Mouse (Mus musculus) hindbrain, embryonic 13.5 days (tissue): ENCODE data around the gene Cfap97d2. TPM values are rescaled to one million over a fixed set of nuclear protein-coding genes. Genes with fewer than 3 reads are reported as not detected.

Experiments
- ATAC-seq: fragments of 200-750 bp; cut with Nextera tagmentation; 2 replicates; pipeline ENCODE4 v1.8.0; 2017; ENCODE audit warnings: moderate TSS enrichment; ENCODE audit not compliant: low FRiP score
- H3K27ac ChIP-seq: fragments of 300-500 bp; sonication (generic); 2 replicates; pipeline ENCODE4 v1.5.1; 2015; ENCODE audit warnings: inconsistent platforms, mild to moderate bottlenecking, moderate library complexity
- H3K27me3 ChIP-seq: fragments of 300-500 bp; sonication (generic); 2 replicates; pipeline ENCODE4 v1.6.1; 2015; ENCODE audit warnings: mild to moderate bottlenecking, inconsistent platforms
- H3K36me3 ChIP-seq: fragments of 300-500 bp; sonication (generic); 2 replicates; pipeline ENCODE4 v1.6.1; 2015; ENCODE audit warnings: mild to moderate bottlenecking, inconsistent platforms
- H3K4me1 ChIP-seq: fragments of 300-500 bp; sonication (generic); replicated peaks from 2 replicates; pipeline ENCODE4 v1.6.1; 2015; ENCODE audit warnings: inconsistent platforms
- H3K4me2 ChIP-seq: fragments of 300-500 bp; sonication (generic); 2 replicates; pipeline ENCODE4 v1.6.1; 2015; ENCODE audit warnings: inconsistent platforms, mild to moderate bottlenecking, moderate library complexity
- H3K4me3 ChIP-seq: fragments of 300-500 bp; sonication (generic); 2 replicates; pipeline ENCODE4 v1.5.1; 2015; ENCODE audit warnings: mild to moderate bottlenecking, inconsistent platforms
- H3K9ac ChIP-seq: fragments of 300-500 bp; sonication (generic); 2 replicates; pipeline ENCODE4 v1.6.1; 2015; ENCODE audit warnings: mild to moderate bottlenecking, inconsistent platforms
- H3K9me3 ChIP-seq: fragments of 300-500 bp; sonication (generic); 2 replicates; pipeline ENCODE4 v1.6.1; 2016; ENCODE audit warnings: inconsistent platforms
- WGBS: fragments of 180-500 bp; shearing (Covaris S2); methylation state at CpG from one replicate; pipeline ENCODE4 v1.1.7; 2015; 5-methylcytosine and 5-hydroxymethylcytosine counted together
- polyA plus RNA-seq: library from polyadenylated mRNA; unstranded; fragments of >200 nt; fragmentation: Nextera tagmentation; extraction: Ambion mirVana; gene quantifications from 2 replicates; pipeline ENCODE4 v1.2.1, GENCODE M21; 2015

Cfap97d2 gene
- polyA plus RNA-seq, 1 experiment from 2014 or later, result 2.8 TPM

DNA sequence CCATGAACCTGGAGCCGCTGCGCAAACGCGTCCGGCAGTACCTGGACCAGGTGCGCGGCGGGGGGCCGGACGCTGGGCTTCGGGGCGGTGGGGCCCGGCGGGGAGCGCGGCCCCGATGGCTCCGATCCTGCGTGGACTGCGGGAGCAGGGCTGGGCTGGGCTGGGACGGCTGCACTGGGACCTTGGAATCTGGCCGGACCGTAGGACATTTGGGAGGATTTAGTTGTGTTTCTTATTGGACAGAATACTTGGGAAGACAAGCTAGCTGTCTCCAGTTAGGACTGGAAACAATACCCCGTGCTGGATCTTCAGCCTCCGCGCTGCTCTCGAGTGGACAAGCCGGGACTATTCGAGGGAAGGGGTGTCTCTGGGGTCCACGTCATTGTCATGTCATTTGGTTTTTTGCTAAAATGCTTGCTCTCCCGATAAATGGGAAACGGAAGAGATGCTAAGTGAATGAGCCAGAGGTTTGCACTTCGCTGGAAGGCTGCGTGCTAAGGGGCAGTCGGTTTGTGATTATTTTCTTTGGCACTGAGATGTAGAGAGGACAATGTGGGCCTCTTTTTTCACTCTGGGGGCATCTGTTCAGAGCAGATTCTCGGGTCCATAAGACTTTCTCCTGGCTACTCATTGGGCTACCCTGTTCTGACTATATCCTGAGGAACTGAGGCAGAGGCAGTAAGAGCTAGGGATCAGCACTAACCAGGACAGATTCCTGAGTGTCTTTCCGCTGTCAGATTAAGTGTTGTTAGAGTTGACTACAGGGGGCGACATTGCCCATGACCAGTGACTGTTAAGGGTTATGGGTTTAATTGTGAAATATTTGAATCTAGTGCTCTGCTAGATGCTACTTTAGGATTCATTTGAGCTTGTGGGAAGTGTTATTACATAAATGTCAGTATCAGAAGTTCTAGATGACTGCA lies 52.4 kb downstream of the Cfap97d2 start:
- WGBS, result 1% methylated on average over 34 of the region's 38 CpGs
- H3K9ac ChIP-seq, result peak overlapping the region; percentile 94
- peak; percentile 11 for ATAC-seq
- peak overlapping the region; percentile 99 for H3K4me3 ChIP-seq
- peaks cover 24% of the 10 kb centered on the region for H3K36me3 ChIP-seq
- peaks cover 28% of the 10 kb centered on the region for H3K4me1 ChIP-seq
- H3K4me2 ChIP-seq, result peak overlapping the region; percentile 71
- peaks cover 3% of the 10 kb centered on the region; the same call in 1 of the 2 replicates for H3K27me3 ChIP-seq
- H3K27ac ChIP-seq, result peak overlapping the region; percentile 81
- no peaks in the 10 kb centered on the region for H3K9me3 ChIP-seq

DNA sequence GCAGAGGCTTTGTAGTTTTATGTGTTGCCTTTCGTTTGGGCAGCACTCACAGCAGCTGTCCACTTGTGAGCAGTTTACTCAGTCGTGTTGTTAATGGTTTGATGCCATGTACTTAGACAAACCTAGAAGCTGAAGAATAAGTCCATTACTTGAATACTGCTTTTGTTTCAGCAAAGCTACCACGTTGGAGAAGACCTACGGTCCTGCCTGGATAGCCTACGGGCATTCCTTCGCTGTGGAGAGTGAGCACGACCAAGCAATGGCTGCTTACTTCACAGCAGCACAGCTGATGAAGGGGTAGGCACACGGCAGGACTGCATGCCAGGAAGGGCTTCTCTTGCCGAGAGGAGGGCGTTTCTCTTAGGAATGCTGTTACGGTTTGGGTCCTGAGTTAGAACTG lies 63.5 kb downstream of the Cfap97d2 start:
- Histone ChIP-seq H3K36me3 (peaks cover 89% of the 10 kb centered on the region), H3K4me2 (no peak overlapping the region)
- ATAC-seq, result no peak

DNA sequence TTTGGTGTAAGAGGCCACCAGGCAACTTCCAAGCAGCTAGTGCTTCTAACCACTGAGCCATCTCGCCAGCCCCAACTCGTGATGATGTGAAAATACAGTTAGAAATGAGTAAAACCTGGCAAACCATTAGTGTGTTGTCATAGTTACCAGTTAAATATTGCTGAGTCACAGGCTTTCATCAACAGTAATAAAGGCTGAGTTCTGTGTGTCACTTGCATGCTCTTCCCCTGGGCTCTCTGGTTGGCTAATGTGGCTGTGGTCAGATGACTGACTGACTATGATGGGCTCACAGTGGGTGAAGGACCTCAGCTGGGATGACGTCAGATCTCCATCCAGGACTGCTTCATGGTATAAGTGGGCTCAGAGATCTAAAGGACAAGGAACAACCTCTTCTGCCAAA lies 74.8 kb downstream of the Cfap97d2 start:
- WGBS, result 88% methylated on average over 3 of the region's 3 CpGs
- Histone ChIP-seq H3K9ac (no peak overlapping the region), H3K36me3 (peaks cover 62% of the 10 kb centered on the region), H3K4me2 (no peak overlapping the region), H3K27ac (no peak overlapping the region), H3K4me1 (peaks cover 11% of the 10 kb centered on the region), H3K9me3 (no peaks in the 10 kb centered on the region), H3K4me3 (no peak overlapping the region), H3K27me3 (no peaks in the 10 kb centered on the region)
- no peak for ATAC-seq

More for the DNA sequence above, 63.5 kb downstream of the Cfap97d2 start:
- Histone ChIP-seq H3K9ac (no peak overlapping the region), H3K27me3 (no peaks in the 10 kb centered on the region), H3K4me3 (no peak overlapping the region), H3K4me1 (no peaks in the 10 kb centered on the region), H3K9me3 (no peaks in the 10 kb centered on the region), H3K27ac (no peak overlapping the region)
- 88% methylated on average over 11 of the region's 11 CpGs for WGBS

DNA sequence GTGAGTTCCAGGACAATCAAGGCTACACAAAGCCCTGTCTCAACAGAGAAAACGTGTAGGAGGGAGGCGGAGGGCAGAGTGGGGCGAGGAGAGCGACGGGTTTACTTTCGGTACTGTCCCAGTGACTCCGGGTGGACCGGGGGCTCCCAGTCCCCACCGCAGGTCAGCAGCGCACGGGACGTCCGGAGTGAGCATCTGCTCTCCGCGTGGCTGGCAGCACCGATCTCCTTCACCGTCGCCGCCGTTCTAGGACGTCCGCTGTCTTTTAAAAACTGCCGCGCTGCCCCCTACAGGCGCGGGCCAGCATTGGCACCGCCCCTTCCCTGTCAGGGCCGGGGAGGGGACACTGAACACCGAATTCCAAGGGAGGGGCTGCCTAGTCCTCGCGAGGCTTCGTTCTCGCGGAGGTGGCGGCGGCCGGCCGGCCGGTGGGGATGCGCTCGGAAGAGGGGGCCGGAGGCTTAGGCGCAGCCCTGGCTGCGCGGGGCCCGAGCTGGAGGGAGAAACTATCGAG lies 79.6 kb downstream of the Cfap97d2 start, which contains the start of gene Upf3a:
TSS of gene Upf3a (plus strand) at position 366 of the 514 bp plus-strand sequence.
- peak; percentile 96 for ATAC-seq
- under 1% methylated on average over 47 of the region's 47 CpGs for WGBS
- Histone ChIP-seq H3K36me3 (peaks cover 44% of the 10 kb centered on the region), H3K27ac (peak within 1 kb of the TSS; percentile 99), H3K4me3 (peak within 1 kb of the TSS; percentile 61), H3K4me1 (peaks cover 19% of the 10 kb centered on the region), H3K4me2 (peak within 1 kb of the TSS; percentile 81), H3K9ac (peak within 1 kb of the TSS; percentile 87), H3K27me3 (no peaks in the 10 kb centered on the region), H3K9me3 (no peaks in the 10 kb centered on the region)

DNA sequence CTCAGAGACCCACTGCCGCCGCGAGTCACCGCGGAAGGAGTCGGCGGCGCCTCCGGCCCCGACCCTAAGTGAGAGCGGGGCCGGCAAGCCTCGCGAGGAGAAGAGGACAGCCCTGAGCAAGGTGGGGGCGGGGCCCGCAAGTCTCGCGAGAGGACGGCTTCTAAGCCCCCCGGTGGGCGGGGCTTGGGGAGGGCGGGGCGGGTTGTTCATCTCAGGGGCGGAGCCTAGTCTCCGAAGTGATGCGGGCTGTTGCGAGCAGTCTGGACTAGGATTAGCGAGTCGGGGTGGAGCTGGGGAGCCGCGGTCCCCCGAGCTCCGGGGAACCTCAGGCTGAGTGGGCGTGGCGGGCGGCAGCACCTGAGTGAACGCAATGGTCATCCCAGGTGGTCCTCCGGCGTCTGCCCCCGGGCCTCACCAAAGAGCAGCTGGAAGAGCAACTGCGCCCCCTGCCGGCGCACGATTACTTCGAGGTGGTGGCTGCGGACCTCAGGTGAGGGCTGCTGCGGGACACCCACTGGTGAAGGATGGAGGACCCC lies 80.1 kb downstream of the Cfap97d2 start:
- ATAC-seq, result peak; percentile 96
- WGBS, result 0% methylated on average over 43 of the region's 47 CpGs
- H3K4me1 ChIP-seq, result peaks cover 19% of the 10 kb centered on the region
- H3K4me3 ChIP-seq, result peak overlapping the region; percentile 61
- H3K9me3 ChIP-seq, result no peaks in the 10 kb centered on the region
- H3K27me3 ChIP-seq, result no peaks in the 10 kb centered on the region
- H3K4me2 ChIP-seq, result peak overlapping the region; percentile 81
- H3K36me3 ChIP-seq, result peaks cover 39% of the 10 kb centered on the region
- peak overlapping the region; percentile 99 for H3K27ac ChIP-seq
- peak overlapping the region; percentile 87 for H3K9ac ChIP-seq

DNA sequence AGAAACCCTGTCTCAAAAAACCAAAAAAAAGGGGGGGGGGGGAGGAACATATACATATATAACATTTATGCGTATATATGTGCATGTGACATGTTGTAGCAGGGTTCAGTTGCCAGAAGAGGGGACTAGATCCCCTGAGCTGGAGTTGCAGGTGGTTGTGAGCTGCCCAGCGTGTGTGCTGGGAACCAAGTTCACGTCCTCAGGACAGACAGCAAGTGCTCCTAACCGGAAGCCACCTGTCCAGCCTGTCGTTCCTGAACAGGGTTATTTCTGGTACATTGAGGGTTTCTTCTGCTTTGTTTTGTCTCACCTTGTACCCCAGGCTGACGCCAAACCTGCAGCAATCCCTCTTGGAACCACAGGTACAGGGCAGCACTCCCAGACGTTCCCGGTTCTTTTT lies 83.9 kb downstream of the Cfap97d2 start:
- Histone ChIP-seq H3K9ac (no peak overlapping the region), H3K27ac (no peak overlapping the region), H3K9me3 (no peaks in the 10 kb centered on the region), H3K4me1 (peaks cover 14% of the 10 kb centered on the region), H3K36me3 (peaks cover 52% of the 10 kb centered on the region), H3K4me3 (no peak overlapping the region), H3K27me3 (no peaks in the 10 kb centered on the region), H3K4me2 (no peak overlapping the region)
- no peak for ATAC-seq
- WGBS, result 93% methylated on average over 8 of the region's 8 CpGs

Other genes starting within 250 kb of the Cfap97d2 start
- 23.5 and 25.8 TPM in 2 replicates for gene Gas6, start 211.4 kb upstream of the Cfap97d2 start, polyA plus RNA-seq
- gene 1700029H14Rik, start 143.4 kb upstream of the Cfap97d2 start, polyA plus RNA-seq, result not detected in 2 replicates
- gene Rasa3, start 28.3 kb upstream of the Cfap97d2 start, polyA plus RNA-seq, result 28.7 and 30.9 TPM in 2 replicates
- gene Cdc16, start 51.8 kb downstream of the Cfap97d2 start, polyA plus RNA-seq, result 182 and 183 TPM in 2 replicates
- gene Upf3a, start 79.7 kb downstream of the Cfap97d2 start, polyA plus RNA-seq, result 42.5 and 45.5 TPM in 2 replicates
- gene AF366264, start 132.5 kb downstream of the Cfap97d2 start, polyA plus RNA-seq, result not detected in 2 replicates
- 46.8 and 48.0 TPM in 2 replicates for gene Champ1, start 163.8 kb downstream of the Cfap97d2 start, polyA plus RNA-seq
- gene Coprs, start 184.4 kb downstream of the Cfap97d2 start, polyA plus RNA-seq, result 126 and 128 TPM in 2 replicates